22 mouse cellular contexts compared by ENCODE assay signal in genomic region chr16:57157728-57158127, GRCm38 (mm10). TPM values are rescaled to one million over a fixed set of nuclear protein-coding genes. Genes with fewer than 3 reads are reported as not detected.
DNase-seq lines count a peak whose midpoint lies in the region; ATAC-seq and TF ChIP-seq lines count a peak whose summit lies in the region.
"Had no signal": no experiment of that assay in that cellular context is flagged by ENCODE, and none has a peak within 500 bp of the region (broad histone marks: within the 10 kb centered on the region; RNA-seq: fewer than 3 reads in every experiment).

No protein-coding gene starts in this region.

- TF ChIP-seq POLR2A in kidney, adult 2 months (IDR thresholded peaks at IDR 0.05; ENCODE audit: low read depth, low read length) = no peak

- DNase-seq in kidney, adult 2 months = no peak
- DNase-seq in kidney, adult 8-10 months = no peak
- no peak for DNase-seq in liver, postnatal 0 days
- no peak for DNase-seq in liver
- peak; percentile 22 for DNase-seq in R1 (ENCODE audit: low read depth, low spot score)
- DNase-seq in layer of hippocampus, adult 9-11 months = no peak
- DNase-seq: adrenal gland, postnatal 14 days; B cell, adult 2 months; cerebellum, adult 11-12 months; cerebellum, adult 9-11 months; embryo, embryonic 11 days; gastrocnemius, postnatal 36 days; heart, adult 2 months; liver, embryonic 13.5 days; lung, postnatal 36 days; thymus, postnatal 4 days had no signal

- 0 out of 2 replicates have a peak, but pooled peaks have one; percentile 12 for ATAC-seq in liver, postnatal 0 days
- ATAC-seq in intestine, embryonic 16.5 days = peak; percentile 45; the same call in 1 of the 2 replicates

- peak overlapping the region; percentile 51; the same call in 1 of the 2 replicates for H3K27ac ChIP-seq in kidney, adult 2 months (ENCODE audit: insufficient read depth, low read depth, low read length)
- no peak overlapping the region for H3K27ac ChIP-seq in liver, postnatal 0 days (ENCODE audit: low read depth)
- H3K27ac ChIP-seq in intestine, embryonic 16.5 days (ENCODE audit: low read length) = no peak overlapping the region
- H3K27ac ChIP-seq: embryonic facial prominence, embryonic 13.5 days; forebrain, embryonic 10.5 days; heart, adult 2 months; hindbrain, embryonic 14.5 days; liver, embryonic 13.5 days had no signal

- H3K4me2 ChIP-seq in liver, postnatal 0 days (ENCODE audit: low read depth, low read length) = no peak overlapping the region
- H3K4me2 ChIP-seq in intestine, embryonic 16.5 days (ENCODE audit: low read depth, low read length) = no peak overlapping the region
- H3K4me2 ChIP-seq: embryonic facial prominence, embryonic 13.5 days; heart, embryonic 12.5 days; hindbrain, embryonic 14.5 days; liver, embryonic 13.5 days; midbrain, embryonic 11.5 days had no signal

- 55% methylated on average over 4 of the region's 4 CpGs for WGBS in kidney, adult 2 months
- WGBS in liver, postnatal 0 days (ENCODE audit: insufficient replicate concordance) = 65% methylated on average over 4 of the region's 4 CpGs
- 76% methylated on average over 4 of the region's 4 CpGs for WGBS in intestine, embryonic 16.5 days

- peaks cover 25% of the 10 kb centered on the region for H3K36me3 ChIP-seq in kidney, adult 2 months (ENCODE audit: control insufficient read depth, insufficient read depth, low read length)
- H3K36me3 ChIP-seq in liver, postnatal 0 days (replicated peaks; ENCODE audit: insufficient read depth, low read length) = peaks cover 56% of the 10 kb centered on the region
- peaks cover 3% of the 10 kb centered on the region; the same call in 1 of the 2 replicates for H3K36me3 ChIP-seq in intestine, embryonic 16.5 days (ENCODE audit: control insufficient read depth, insufficient read depth, low read length)

- no peak for TF ChIP-seq CTCF in kidney, adult 2 months (conservative IDR thresholded peaks at IDR 0.05; ENCODE audit: insufficient read depth, insufficient read length, low read depth, low read length)
- TF ChIP-seq CTCF in liver, postnatal 0 days (IDR thresholded peaks at IDR 0.05; ENCODE audit: low read depth) = no peak

- H3K27me3 ChIP-seq in kidney, adult 2 months (replicated peaks; ENCODE audit: control insufficient read depth, insufficient read depth, low read length) = no peaks in the 10 kb centered on the region
- no peaks in the 10 kb centered on the region for H3K27me3 ChIP-seq in liver, postnatal 0 days (ENCODE audit: insufficient read depth, low read length)
- H3K27me3 ChIP-seq in intestine, embryonic 16.5 days (replicated peaks; ENCODE audit: control insufficient read depth, insufficient read depth, low read length) = no peaks in the 10 kb centered on the region
- H3K27me3 ChIP-seq: embryonic facial prominence, embryonic 13.5 days; heart, embryonic 12.5 days; liver, embryonic 13.5 days had no signal

- no peaks in the 10 kb centered on the region for H3K9me3 ChIP-seq in liver, postnatal 0 days (ENCODE audit: low read length)
- no peaks in the 10 kb centered on the region for H3K9me3 ChIP-seq in intestine, embryonic 16.5 days (ENCODE audit: control insufficient read depth, low read length)
- H3K9me3 ChIP-seq: embryonic facial prominence, embryonic 13.5 days; forebrain, embryonic 10.5 days; heart, embryonic 12.5 days; liver, embryonic 13.5 days had no signal

- no peak overlapping the region for H3K9ac ChIP-seq in liver, postnatal 0 days (replicated peaks)
- no peak overlapping the region for H3K9ac ChIP-seq in intestine, embryonic 16.5 days (ENCODE audit: low read depth, low read length)
- H3K9ac ChIP-seq: embryonic facial prominence, embryonic 13.5 days; heart, embryonic 12.5 days; hindbrain, embryonic 14.5 days; liver, embryonic 13.5 days had no signal

- no peak overlapping the region for H3K4me3 ChIP-seq in kidney, adult 2 months (ENCODE audit: insufficient read depth, low read depth, low read length)
- H3K4me3 ChIP-seq in liver, postnatal 0 days (ENCODE audit: low read depth, low read length) = no peak overlapping the region
- H3K4me3 ChIP-seq in intestine, embryonic 16.5 days (ENCODE audit: low read length) = no peak overlapping the region
- H3K4me3 ChIP-seq: embryonic facial prominence, embryonic 13.5 days; forebrain, embryonic 10.5 days; heart, adult 2 months; heart, embryonic 12.5 days; liver, embryonic 13.5 days had no signal

- no peak for TF ChIP-seq EP300 in liver, postnatal 0 days (IDR thresholded peaks at IDR 0.05; ENCODE audit: low read depth)

- H3K4me1 ChIP-seq in kidney, adult 2 months (ENCODE audit: control insufficient read depth, insufficient read depth, low read length) = peaks cover 4% of the 10 kb centered on the region; the same call in 1 of the 2 replicates
- H3K4me1 ChIP-seq in liver, postnatal 0 days (ENCODE audit: insufficient read depth) = 0 out of 2 replicates have a peak, but pooled peaks cover 6% of the 10 kb centered on the region
- H3K4me1 ChIP-seq in intestine, embryonic 16.5 days (ENCODE audit: control insufficient read depth, insufficient read depth, low read length) = no peaks in the 10 kb centered on the region
- H3K4me1 ChIP-seq: embryonic facial prominence, embryonic 13.5 days; forebrain, embryonic 10.5 days; heart, embryonic 12.5 days had no signal

RNA-seq across cellular contexts. Expression of gene Nit2, which starts 9.4 kb away (rescaled TPM):
- 75.3 and 83.7 TPM in 2 replicates for polyA plus RNA-seq in kidney, adult 2 months (2012; rRNA removed)
- polyA plus RNA-seq in liver, postnatal 0 days (2015; fragmentation: Nextera tagmentation; extraction: Ambion mirVana) = 69.3 and 74.2 TPM in 2 replicates
- polyA plus RNA-seq in intestine, embryonic 16.5 days (2015; fragmentation: Nextera tagmentation; extraction: Ambion mirVana) = 76.1 and 79.9 TPM in 2 replicates

RNA-seq across cellular contexts. Expression of gene Tomm70a, which starts 36.2 kb away (rescaled TPM):
- polyA plus RNA-seq in kidney, adult 2 months (2012; rRNA removed) = 10.6 and 12.5 TPM in 2 replicates
- polyA plus RNA-seq in liver, postnatal 0 days (2015; fragmentation: Nextera tagmentation; extraction: Ambion mirVana) = 27.6 and 29.9 TPM in 2 replicates
- 39.2 and 41.7 TPM in 2 replicates for polyA plus RNA-seq in intestine, embryonic 16.5 days (2015; fragmentation: Nextera tagmentation; extraction: Ambion mirVana)
